Mouse (Mus musculus) embryo, embryonic 11.5 days (tissue): ENCODE results near the gene Sgcb.

Experiments used
- DNase-seq: peaks from one replicate; pipeline ENCODE4 v3.0.0-alpha.2; 2012; ENCODE audit warnings: low read depth, low spot score

Sgcb gene

GRCm38 (mm10) chr5:73647261-73647900, at the start of gene Sgcb:
Gene Sgcb, minus strand, starts transcription at chr5:73647790.
- DNase-seq, result peak; percentile 68

GRCm38 (mm10) chr5:73694254-73695015, 46.8 kb upstream of the Sgcb start:
- DNase-seq, result no peak

GRCm38 (mm10) chr5:73693778-73694177, 46.2 kb upstream of the Sgcb start:
- DNase-seq, result no peak

GRCm38 (mm10) chr5:73691723-73692520, 44.3 kb upstream of the Sgcb start:
- DNase-seq, result no peak

GRCm38 (mm10) chr5:73690146-73690545, 42.6 kb upstream of the Sgcb start:
- DNase-seq, result no peak

- DNase-seq, result no peak
Measured at GRCm38 (mm10) chr5:73688576-73688975, 41.0 kb upstream of the Sgcb start.

GRCm38 (mm10) chr5:73686149-73686548, 38.6 kb upstream of the Sgcb start:
- peak; percentile 37 for DNase-seq

GRCm38 (mm10) chr5:73683706-73684409, 36.3 kb upstream of the Sgcb start:
- DNase-seq, result no peak

GRCm38 (mm10) chr5:73683221-73683620, 35.6 kb upstream of the Sgcb start:
- no peak for DNase-seq

- DNase-seq, result no peak
Measured at GRCm38 (mm10) chr5:73676626-73677025, 29.0 kb upstream of the Sgcb start.

- DNase-seq, result no peak
Measured at GRCm38 (mm10) chr5:73675604-73676003, 28.0 kb upstream of the Sgcb start.

- DNase-seq, result no peak
Measured at GRCm38 (mm10) chr5:73669386-73669785, 21.8 kb upstream of the Sgcb start.

GRCm38 (mm10) chr5:73667877-73668276, 20.3 kb upstream of the Sgcb start:
- no peak for DNase-seq

- no peak for DNase-seq
Measured at GRCm38 (mm10) chr5:73666695-73667094, 19.1 kb upstream of the Sgcb start.

- no peak for DNase-seq
Measured at GRCm38 (mm10) chr5:73651855-73652201, 4.2 kb upstream of the Sgcb start.

- no peak for DNase-seq
Measured at GRCm38 (mm10) chr5:73651061-73651854, 3.7 kb upstream of the Sgcb start, which contains the start of gene Spata18. Gene Spata18, plus strand, starts transcription at chr5:73651379.

- DNase-seq, result no peak
Measured at GRCm38 (mm10) chr5:73650365-73650964, 2.9 kb upstream of the Sgcb start.

GRCm38 (mm10) chr5:73642091-73642490, 5.5 kb downstream of the Sgcb start:
- DNase-seq, result no peak

- DNase-seq, result no peak
Measured at GRCm38 (mm10) chr5:73641058-73641457, 6.5 kb downstream of the Sgcb start.

GRCm38 (mm10) chr5:73637337-73638107, 10.1 kb downstream of the Sgcb start:
- DNase-seq, result peak; percentile 46
